ENCODE assay signal across 18 mouse cellular contexts in genomic region chr10:33080254-33080653, GRCm38 (mm10). TPM values are rescaled to one million over a fixed set of nuclear protein-coding genes. Genes with fewer than 3 reads are reported as not detected.
DNase-seq lines count a peak whose midpoint lies in the region; ATAC-seq lines count a peak whose summit lies in the region.
"Had no signal": no experiment of that assay in that cellular context is flagged by ENCODE, and none has a peak within 500 bp of the region (broad histone marks: within the 10 kb centered on the region; RNA-seq: fewer than 3 reads in every experiment).

Trdn (plus strand) TSS chr10:33080554.

- DNase-seq in gastrocnemius, adult 18-20 months (ENCODE audit: low spot score), result no peak
- no peak for DNase-seq in heart, embryonic 10.5 days (ENCODE audit: low spot score)
- DNase-seq in heart, postnatal 14 days, result no peak
- no peak for DNase-seq in midbrain, embryonic 11.5 days (ENCODE audit: low spot score, missing footprints)
- DNase-seq in neural tube, embryonic 10.5 days (ENCODE audit: extremely low spot score, low spot score), result no peak
- DNase-seq: adrenal gland, postnatal 25 days; cerebellum, adult 9-11 months; forebrain, postnatal 0 days; lung, postnatal 14 days; spleen, adult 18-20 months had no signal

- intact Hi-C loops in heart, postnatal 14 days (cut with DNase I), result no loop called here

- H3K27ac ChIP-seq in brown adipose tissue, adult 24 weeks (replicated peaks; ENCODE audit: low read depth, low read length), result no peak within 1 kb of the TSS
- H3K27ac ChIP-seq in heart, embryonic 10.5 days, result no peak within 1 kb of the TSS
- no peak within 1 kb of the TSS for H3K27ac ChIP-seq in midbrain, embryonic 11.5 days (ENCODE audit: low read depth, low read length)
- H3K27ac ChIP-seq in intestine, embryonic 16.5 days (ENCODE audit: low read length), result no peak within 1 kb of the TSS
- H3K27ac ChIP-seq: kidney, embryonic 15.5 days; liver, embryonic 15.5 days had no signal

- H3K4me3 ChIP-seq in brown adipose tissue, adult 24 weeks (ENCODE audit: insufficient read depth, low read depth, low read length), result no peak within 1 kb of the TSS
- no peak within 1 kb of the TSS for H3K4me3 ChIP-seq in heart, embryonic 10.5 days
- H3K4me3 ChIP-seq in midbrain, embryonic 11.5 days (ENCODE audit: low read depth, low read length), result no peak within 1 kb of the TSS
- no peak within 1 kb of the TSS for H3K4me3 ChIP-seq in intestine, embryonic 16.5 days (ENCODE audit: low read length)
- H3K4me3 ChIP-seq: kidney, embryonic 15.5 days; liver, embryonic 15.5 days had no signal

- no peak for ATAC-seq in midbrain, embryonic 11.5 days (ENCODE audit: low FRiP score)
- no peak for ATAC-seq in intestine, embryonic 16.5 days
- ATAC-seq: CD4-positive, CD25-positive, alpha-beta regulatory T cell, adult 4 months; forebrain, postnatal 0 days; inflammation-experienced regulatory T-cells, adult 6 months had no signal

- no peaks in the 10 kb centered on the region for H3K9me3 ChIP-seq in heart, embryonic 10.5 days
- no peaks in the 10 kb centered on the region for H3K9me3 ChIP-seq in midbrain, embryonic 11.5 days (ENCODE audit: control insufficient read depth, low read length)
- no peaks in the 10 kb centered on the region for H3K9me3 ChIP-seq in intestine, embryonic 16.5 days (ENCODE audit: control insufficient read depth, low read length)
- H3K9me3 ChIP-seq: kidney, embryonic 15.5 days; liver, embryonic 15.5 days had no signal

- H3K9ac ChIP-seq in midbrain, embryonic 11.5 days (ENCODE audit: low read length), result no peak within 1 kb of the TSS
- no peak within 1 kb of the TSS for H3K9ac ChIP-seq in intestine, embryonic 16.5 days (ENCODE audit: low read depth, low read length)
- H3K9ac ChIP-seq: forebrain, postnatal 0 days; kidney, embryonic 15.5 days; liver, embryonic 15.5 days had no signal

- no peaks in the 10 kb centered on the region for H3K36me3 ChIP-seq in heart, embryonic 10.5 days
- H3K36me3 ChIP-seq in midbrain, embryonic 11.5 days (ENCODE audit: control insufficient read depth, insufficient read depth, low read length), result no peaks in the 10 kb centered on the region
- H3K36me3 ChIP-seq in intestine, embryonic 16.5 days (ENCODE audit: control insufficient read depth, insufficient read depth, low read length), result no peaks in the 10 kb centered on the region
- H3K36me3 ChIP-seq: kidney, embryonic 15.5 days; liver, embryonic 15.5 days had no signal

- no peaks in the 10 kb centered on the region for H3K4me1 ChIP-seq in brown adipose tissue, adult 24 weeks (ENCODE audit: control insufficient read depth, insufficient read depth, insufficient read length, low read length)
- no peaks in the 10 kb centered on the region for H3K4me1 ChIP-seq in heart, embryonic 10.5 days
- H3K4me1 ChIP-seq in midbrain, embryonic 11.5 days (ENCODE audit: control insufficient read depth, insufficient read depth, low read length), result no peaks in the 10 kb centered on the region
- no peaks in the 10 kb centered on the region for H3K4me1 ChIP-seq in intestine, embryonic 16.5 days (ENCODE audit: control insufficient read depth, insufficient read depth, low read length)
- H3K4me1 ChIP-seq: kidney, embryonic 15.5 days; liver, embryonic 15.5 days had no signal

- H3K4me2 ChIP-seq in midbrain, embryonic 11.5 days, result no peak within 1 kb of the TSS
- no peak within 1 kb of the TSS for H3K4me2 ChIP-seq in intestine, embryonic 16.5 days (ENCODE audit: low read depth, low read length)
- H3K4me2 ChIP-seq: kidney, embryonic 15.5 days; liver, embryonic 15.5 days had no signal

- WGBS in heart, embryonic 10.5 days, result 88% methylated on average over 1 of the region's 1 CpGs
- 89% methylated on average over 1 of the region's 1 CpGs for WGBS in midbrain, embryonic 11.5 days
- 89% methylated on average over 1 of the region's 1 CpGs for WGBS in intestine, embryonic 16.5 days

- no peaks in the 10 kb centered on the region for H3K27me3 ChIP-seq in heart, embryonic 10.5 days (ENCODE audit: insufficient read depth, poor library complexity, severe bottlenecking)
- no peaks in the 10 kb centered on the region for H3K27me3 ChIP-seq in midbrain, embryonic 11.5 days (ENCODE audit: control insufficient read depth, insufficient read depth, low read length)
- no peaks in the 10 kb centered on the region for H3K27me3 ChIP-seq in intestine, embryonic 16.5 days (replicated peaks; ENCODE audit: control insufficient read depth, insufficient read depth, low read length)
- H3K27me3 ChIP-seq: kidney, embryonic 15.5 days; liver, embryonic 15.5 days had no signal

RNA-seq across cellular contexts. Expression of gene Trdn, which starts in this region (rescaled TPM):
- polyA plus RNA-seq in brown adipose tissue, adult 24 weeks (2012; ENCODE audit: insufficient read depth, insufficient read length, missing spikeins), result 10.4 and 15.8 TPM in 2 replicates
- total RNA-seq in gastrocnemius, adult 18-20 months (2021), result 1,000 to 10,000 TPM; 1,385 to 1,433 TPM
- 64.7 and 130 TPM in 2 replicates for polyA plus RNA-seq in heart, embryonic 10.5 days (2016; fragmentation: Nextera tagmentation; extraction: Ambion mirVana)
- 100 to 1,000 TPM; 328 to 341 TPM for total RNA-seq in heart, postnatal 14 days (2021)
- polyA plus RNA-seq in midbrain, embryonic 11.5 days (2014; fragmentation: Nextera tagmentation; extraction: Ambion mirVana), result not detected in 2 replicates
- 0.09 TPM in 1 of 2 replicates, not detected in the other for polyA plus RNA-seq in intestine, embryonic 16.5 days (2015; fragmentation: Nextera tagmentation; extraction: Ambion mirVana)
- total RNA-seq: adrenal gland, postnatal 25 days; hematopoietic stem cell, adult 5-6 weeks; MEL had no signal
- polyA plus RNA-seq: CD4-positive, CD25-positive, alpha-beta regulatory T cell, adult 4 months; inflammation-experienced regulatory T-cells, adult 6 months had no signal

Comparison
In these comparisons a context has a peak if more than half of its experiments do, and no peak if none do; other contexts are left out.
1. RNA of gene Trdn (total RNA-seq): 1,385 to 1,433 TPM in gastrocnemius, adult 18-20 months; 328 to 341 TPM in heart, postnatal 14 days; every median in the first group is over 4 times any median in the second.
2. RNA of gene Trdn (polyA plus RNA-seq): 64.7 to 130 TPM in heart, embryonic 10.5 days and 10.4 to 15.8 TPM in brown adipose tissue, adult 24 weeks; 0.09 TPM in intestine, embryonic 16.5 days and not detected in midbrain, embryonic 11.5 days; every median in the first group is over 10 times any median in the second.